Mouse (Mus musculus): ENCODE data around the gene Lce1i. TPM values are rescaled to one million over a fixed set of nuclear protein-coding genes. Genes with fewer than 3 reads are reported as not detected.
"Not testable (repeated sequence)": the region's sequence is repeated elsewhere in the genome, so short reads cannot be mapped to it uniquely, and the experiment has no call there.

The Lce1i gene
- total RNA-seq (2021), result not detected
- long read RNA-seq, experiment 1, result 0 reads
- long read RNA-seq, experiment 2, result 0 reads

GRCm38 (mm10) chr3:92778799-92779198 is at the start of gene Lce1i:
Gene Lce1i, minus strand, starts transcription at chr3:92778899.
- DNase-seq, result no peak

- no peak for DNase-seq
Observed at GRCm38 (mm10) chr3:92827108-92827507, 48.4 kb upstream of the Lce1i start, which contains the start of gene Kprp. Gene Kprp, minus strand, starts transcription at chr3:92827247.

DNA sequence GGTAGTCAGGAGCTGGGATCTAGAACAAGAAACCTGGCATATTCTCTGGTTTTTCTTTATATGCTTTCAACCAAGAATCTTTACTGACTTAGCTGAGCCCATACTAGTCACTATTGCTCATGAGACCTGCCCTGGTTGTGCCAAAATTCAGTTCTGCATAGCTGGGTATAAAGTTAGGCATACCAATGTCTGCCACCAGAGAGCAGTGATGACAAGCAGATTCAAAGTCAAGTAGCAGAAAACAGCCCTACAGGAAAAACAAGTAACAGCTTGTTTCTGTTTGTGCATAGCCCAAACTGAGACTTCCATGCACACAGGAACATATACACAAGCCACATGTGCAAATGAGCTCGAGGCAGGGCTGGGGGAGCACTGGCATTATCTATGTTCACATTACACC is 47.1 kb upstream of the Lce1i start:
- DNase-seq, result no peak

DNA sequence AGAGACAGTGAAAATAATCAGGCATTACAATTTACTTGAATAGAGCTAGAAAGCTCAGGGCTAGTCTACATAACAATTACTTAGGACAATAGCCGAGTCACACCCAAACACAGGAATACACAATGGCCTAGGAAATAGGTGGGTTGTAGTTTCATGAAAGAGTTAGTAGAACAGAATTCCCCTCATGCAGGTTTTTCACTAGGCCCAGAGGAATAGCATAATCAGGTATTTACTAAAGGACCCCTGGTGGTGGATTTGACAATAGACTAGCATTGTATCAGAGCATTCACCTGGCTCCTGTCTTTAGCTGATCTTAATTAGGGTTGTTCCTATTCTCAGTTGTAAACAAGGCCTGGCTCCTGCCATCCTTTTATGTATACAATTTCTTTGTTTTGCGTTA is 37.3 kb upstream of the Lce1i start:
- not testable (repeated sequence) for DNase-seq

GRCm38 (mm10) chr3:92815581-92815980 is 36.9 kb upstream of the Lce1i start:
- no peak for DNase-seq

- DNase-seq, result no peak
Observed at GRCm38 (mm10) chr3:92807791-92808190, 29.1 kb upstream of the Lce1i start, which contains the start of gene Lce1k. Gene Lce1k, minus strand, starts transcription at chr3:92807891.

DNA sequence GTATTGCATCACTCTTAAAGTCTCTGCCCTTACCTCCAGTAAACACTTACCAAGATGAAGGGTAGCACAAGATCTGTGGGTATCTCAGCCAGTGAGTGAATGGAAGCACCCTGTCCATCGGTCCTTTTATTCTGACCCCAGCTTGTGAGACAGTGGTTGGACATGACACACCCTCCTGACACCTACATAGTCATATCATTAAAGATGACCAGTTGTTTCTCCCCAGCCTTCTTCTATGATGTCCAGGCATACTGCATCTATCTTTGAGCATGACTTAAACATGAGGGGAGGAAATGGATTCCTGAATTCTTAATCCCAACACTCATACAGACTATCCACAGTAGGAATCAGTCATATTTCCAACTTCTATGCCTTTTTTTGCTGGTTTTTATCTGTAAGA is 11.7 kb upstream of the Lce1i start, which contains the start of gene Lce1j:
TSS of gene Lce1j (minus strand) at position 101 of the 400 bp plus-strand sequence.
- DNase-seq, result no peak

DNA sequence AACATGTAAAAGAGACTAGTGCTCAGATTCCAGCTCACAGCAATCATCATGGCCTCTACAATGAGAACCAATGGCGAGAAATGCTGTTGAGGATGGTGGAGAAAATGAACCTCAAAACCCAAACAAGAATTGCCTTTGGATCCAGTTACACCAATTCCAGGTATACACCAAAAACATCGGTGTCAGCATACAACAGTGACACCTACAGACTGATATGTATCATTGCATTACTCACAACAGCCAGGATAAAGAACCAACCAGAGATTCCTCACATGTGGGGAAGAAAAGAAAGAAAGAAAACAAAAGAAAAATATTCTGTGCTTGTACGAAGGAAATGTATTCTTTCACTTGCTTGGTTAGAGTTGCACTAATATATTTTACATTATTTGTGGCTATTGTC is 7.1 kb downstream of the Lce1i start:
- DNase-seq, result no peak

GRCm38 (mm10) chr3:92764965-92765364 is 13.7 kb downstream of the Lce1i start, which contains the start of gene Lce1h:
Gene Lce1h, minus strand, starts transcription at chr3:92765065.
- DNase-seq, result no peak

DNA sequence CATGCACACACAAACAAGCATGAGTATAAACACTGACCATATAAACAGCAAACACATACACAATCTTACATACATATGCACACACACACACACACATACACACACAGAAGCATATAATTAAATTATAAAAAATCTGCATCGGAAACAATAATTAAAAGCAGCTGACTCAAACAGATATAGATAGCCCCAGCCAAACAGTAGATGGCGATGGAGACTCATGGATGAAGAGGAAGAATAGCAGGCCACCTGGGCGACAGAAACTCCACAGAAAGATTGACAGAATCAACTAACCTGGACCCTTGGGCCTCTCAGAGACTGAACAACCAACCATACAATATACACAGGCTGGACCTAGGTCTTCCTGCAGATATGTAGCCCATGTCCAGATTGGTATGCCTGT is 25.5 kb downstream of the Lce1i start:
- no peak for DNase-seq

- no peak for DNase-seq
Observed at GRCm38 (mm10) chr3:92752238-92752637, 26.5 kb downstream of the Lce1i start, which contains the start of gene Lce1g. Gene Lce1g, minus strand, starts transcription at chr3:92752338.

GRCm38 (mm10) chr3:92738996-92739395 is 39.7 kb downstream of the Lce1i start, which contains the start of gene Gm38119:
Gene Gm38119, minus strand, starts transcription at chr3:92739096.
- no peak for DNase-seq

Other genes with a start within 250 kb of the Lce1i start
- gene 2310046K23Rik, start 244.4 kb downstream of the Lce1i start, total RNA-seq (2021), result not detected
- gene Ivl, start 205.2 kb downstream of the Lce1i start, total RNA-seq (2021), result not detected
- gene Smcp, start 189.9 kb downstream of the Lce1i start, total RNA-seq (2021), result not detected
- not detected for gene 2210017I01Rik, start 171.4 kb downstream of the Lce1i start, total RNA-seq (2021)
- not detected for gene Lce6a, start 157.2 kb downstream of the Lce1i start, total RNA-seq (2021)
- not detected for gene Lce1a1, start 130.6 kb downstream of the Lce1i start, total RNA-seq (2021)
- gene Lce1b, start 122.0 kb downstream of the Lce1i start, total RNA-seq (2021), result not detected
- gene Lce1a2, start 108.6 kb downstream of the Lce1i start, total RNA-seq (2021), result not detected
- not detected for gene Lce1c, start 99.7 kb downstream of the Lce1i start, total RNA-seq (2021)
- gene Lce1d, start 91.7 kb downstream of the Lce1i start, total RNA-seq (2021), result not detected
- gene Lce1e, start 69.8 kb downstream of the Lce1i start, total RNA-seq (2021), result not detected
- gene Lce1f, start 58.5 kb downstream of the Lce1i start, total RNA-seq (2021), result not detected
- not detected for gene Gm38119, start 39.8 kb downstream of the Lce1i start, total RNA-seq (2021)
- not detected for gene Lce1g, start 26.6 kb downstream of the Lce1i start, total RNA-seq (2021)
- not detected for gene Lce1h, start 13.8 kb downstream of the Lce1i start, total RNA-seq (2021)
- not detected for gene Lce1j, start 11.6 kb upstream of the Lce1i start, total RNA-seq (2021)
- gene Lce1k, start 29.0 kb upstream of the Lce1i start, total RNA-seq (2021), result not detected
- not detected for gene Kprp, start 48.3 kb upstream of the Lce1i start, total RNA-seq (2021)
- gene Lce1l, start 72.4 kb upstream of the Lce1i start, total RNA-seq (2021), result not detected
- not detected for gene 2310050C09Rik, start 91.3 kb upstream of the Lce1i start, total RNA-seq (2021)
- not detected for gene Lce3a, start 147.3 kb upstream of the Lce1i start, total RNA-seq (2021)
- gene Lce3b, start 154.1 kb upstream of the Lce1i start, total RNA-seq (2021), result not detected
- not detected for gene Lce3c, start 165.6 kb upstream of the Lce1i start, total RNA-seq (2021)
- not detected for gene Lce3d, start 178.5 kb upstream of the Lce1i start, total RNA-seq (2021)
- gene Lce3e, start 188.2 kb upstream of the Lce1i start, total RNA-seq (2021), result not detected
- gene Lce3f, start 213.3 kb upstream of the Lce1i start, total RNA-seq (2021), result not detected
- gene Crct1, start 236.8 kb upstream of the Lce1i start, total RNA-seq (2021), result not detected
- gene Lce1m, start 240.2 kb upstream of the Lce1i start, total RNA-seq (2021), result not detected

All from heart, adult 18-20 months (tissue).